In the genomic region with DNA sequence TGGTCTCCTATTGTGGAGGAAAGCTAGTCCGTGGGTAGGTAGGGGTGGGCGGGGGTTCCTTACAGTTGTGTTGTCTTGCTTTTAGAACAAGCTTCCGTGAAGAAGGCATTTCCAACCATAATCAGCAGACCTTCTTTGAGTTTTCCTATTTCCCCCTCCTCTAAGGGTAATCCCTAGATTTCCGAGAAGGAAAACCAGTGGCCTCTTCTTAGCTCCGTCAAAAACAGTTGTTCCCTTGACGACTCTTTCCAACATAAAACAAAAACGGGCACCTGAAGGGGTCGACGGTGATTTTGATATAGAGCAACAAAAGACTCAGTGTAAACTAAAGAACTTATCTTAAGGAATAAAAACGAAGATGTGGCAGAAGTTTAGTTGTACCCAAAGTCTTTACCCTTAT, we compare ENCODE assay signal across 8 mouse cellular contexts. TPM values are rescaled to one million over a fixed set of nuclear protein-coding genes. Genes with fewer than 3 reads are reported as not detected.
DNase-seq lines count a peak whose midpoint lies in the region; ATAC-seq and TF ChIP-seq lines count a peak whose summit lies in the region.

No protein-coding gene starts in this region.

- H3K27ac ChIP-seq in heart, embryonic 10.5 days, result peak overlapping the region; percentile 90
- peak overlapping the region; percentile 16 for H3K27ac ChIP-seq in forebrain, embryonic 14.5 days (ENCODE audit: low read depth, low read length)
- peak overlapping the region; percentile 98 for H3K27ac ChIP-seq in liver, embryonic 15.5 days (replicated peaks)

- WGBS in heart, embryonic 10.5 days, result 6% methylated on average over 10 of the region's 10 CpGs
- 4% methylated on average over 10 of the region's 10 CpGs for WGBS in forebrain, embryonic 14.5 days
- 5% methylated on average over 10 of the region's 10 CpGs for WGBS in liver, embryonic 15.5 days (ENCODE audit: insufficient replicate concordance)

- intact Hi-C loops in heart, postnatal 25 days (cut with DNase I), result loop anchor here (5.0 to 10.0 kb wide), 2 partner anchors 320 to 1093 kb away; a partner anchor contains a TSS

- H3K4me3 ChIP-seq in heart, embryonic 10.5 days, result peak overlapping the region; percentile 67
- H3K4me3 ChIP-seq in C2C12 (ENCODE audit: insufficient read depth, poor library complexity, severe bottlenecking), result peak overlapping the region; percentile 37
- peak overlapping the region; percentile 29 for H3K4me3 ChIP-seq in forebrain, embryonic 14.5 days (ENCODE audit: low read depth, low read length)
- H3K4me3 ChIP-seq in liver, embryonic 15.5 days (replicated peaks), result peak overlapping the region; percentile 70

- H3ac ChIP-seq in C2C12 (ENCODE audit: control insufficient read depth, insufficient read length, low read depth), result peak overlapping the region; percentile 59

- no peaks in the 10 kb centered on the region for H3K9me3 ChIP-seq in heart, embryonic 10.5 days
- H3K9me3 ChIP-seq in forebrain, embryonic 14.5 days (replicated peaks; ENCODE audit: control insufficient read depth, low read length), result no peaks in the 10 kb centered on the region
- no peaks in the 10 kb centered on the region for H3K9me3 ChIP-seq in liver, embryonic 15.5 days (replicated peaks)

- no peak for TF ChIP-seq CTCF in C2C12 (IDR thresholded peaks at IDR 0.05; ENCODE audit: control insufficient read depth, insufficient read depth, insufficient read length)

- H3K4me2 ChIP-seq in forebrain, embryonic 14.5 days (ENCODE audit: low read length), result peak overlapping the region; percentile 45
- H3K4me2 ChIP-seq in liver, embryonic 15.5 days, result peak overlapping the region; percentile 86

- no peaks in the 10 kb centered on the region for H3K36me3 ChIP-seq in heart, embryonic 10.5 days
- H3K36me3 ChIP-seq in C2C12 (ENCODE audit: control insufficient read depth, insufficient read depth), result no peaks in the 10 kb centered on the region
- H3K36me3 ChIP-seq in forebrain, embryonic 14.5 days (ENCODE audit: control insufficient read depth, insufficient read depth, low read length), result no peaks in the 10 kb centered on the region
- no peaks in the 10 kb centered on the region for H3K36me3 ChIP-seq in liver, embryonic 15.5 days (replicated peaks)

- peak overlapping the region; percentile 46 for H3K9ac ChIP-seq in forebrain, embryonic 14.5 days (ENCODE audit: low read length)
- peak overlapping the region; percentile 81 for H3K9ac ChIP-seq in liver, embryonic 15.5 days

- no peak for DNase-seq in heart, embryonic 10.5 days (ENCODE audit: low spot score)
- DNase-seq in heart, postnatal 25 days (ENCODE audit: low spot score), result no peak
- DNase-seq in forebrain, embryonic 14.5 days (ENCODE audit: low spot score), result no peak
- no peak for DNase-seq in urinary bladder, adult 2 months (ENCODE audit: low spot score)
- no peak for DNase-seq in frontal cortex, postnatal 14 days (ENCODE audit: low spot score in 2 of 2)
- DNase-seq in cerebellum, postnatal 10 days, result no peak

- H3K79me2 ChIP-seq in C2C12 (ENCODE audit: control insufficient read depth, insufficient read depth), result peaks cover 2% of the 10 kb centered on the region

- no peak for ATAC-seq in forebrain, embryonic 14.5 days
- ATAC-seq in liver, embryonic 15.5 days (ENCODE audit: insufficient read depth), result no peak

- H3K27me3 ChIP-seq in heart, embryonic 10.5 days (ENCODE audit: insufficient read depth, poor library complexity, severe bottlenecking), result no peaks in the 10 kb centered on the region
- H3K27me3 ChIP-seq in C2C12 (ENCODE audit: control insufficient read depth, insufficient read depth, insufficient read length), result no peaks in the 10 kb centered on the region
- H3K27me3 ChIP-seq in forebrain, embryonic 14.5 days (replicated peaks; ENCODE audit: control insufficient read depth, insufficient read depth, low read length), result no peaks in the 10 kb centered on the region
- no peaks in the 10 kb centered on the region for H3K27me3 ChIP-seq in liver, embryonic 15.5 days

- peaks cover 1% of the 10 kb centered on the region for H3K79me3 ChIP-seq in C2C12 (ENCODE audit: low read depth)

- peaks cover 16% of the 10 kb centered on the region; the same call in 1 of the 2 replicates for H3K4me1 ChIP-seq in heart, embryonic 10.5 days
- H3K4me1 ChIP-seq in forebrain, embryonic 14.5 days (ENCODE audit: control insufficient read depth, insufficient read depth, low read length), result peaks cover 7% of the 10 kb centered on the region; the same call in 1 of the 2 replicates
- H3K4me1 ChIP-seq in liver, embryonic 15.5 days (replicated peaks), result peaks cover 49% of the 10 kb centered on the region

TF ChIP-seq in C2C12, 6 proteins besides CTCF, POLR2A, EP300 and RAD21:
- TF ChIP-seq FOSL1 (IDR thresholded peaks at IDR 0.05; ENCODE audit: insufficient read depth, low read length, poor library complexity, severe bottlenecking), result no peak
- no peak for TF ChIP-seq MYOG (IDR thresholded peaks at IDR 0.05; ENCODE audit: control insufficient read depth, extremely low read depth, insufficient read length)
- no peak for TF ChIP-seq CEBPB (IDR thresholded peaks at IDR 0.05; ENCODE audit: low read depth)
- TF ChIP-seq MYOD1 (IDR thresholded peaks at IDR 0.05; ENCODE audit: control insufficient read depth, insufficient read length, low read depth), result no peak
- TF ChIP-seq USF1 (IDR thresholded peaks at IDR 0.05; ENCODE audit: low read depth), result no peak
- TF ChIP-seq MAX (IDR thresholded peaks at IDR 0.05), result no peak
TF ChIP-seq in C2C12: peak in this region for 0.

RNA-seq across cellular contexts. Expression of a gene that starts 5.0 kb away (rescaled TPM):
- polyA plus RNA-seq in heart, embryonic 10.5 days (2016; fragmentation: Nextera tagmentation; extraction: Ambion mirVana), result 68.1 and 78.1 TPM in 2 replicates
- total RNA-seq in heart, postnatal 25 days (2021), result 10 to 100 TPM; 24.0 to 24.4 TPM
- polyA plus RNA-seq in C2C12 (2012; fragmentation: generic; extraction: Trizol), result 6.4 TPM
- 67.4 and 80.0 TPM in 2 replicates for polyA plus RNA-seq in forebrain, embryonic 14.5 days (2014; fragmentation: Nextera tagmentation; extraction: Ambion mirVana)
- 33.1 and 35.3 TPM in 2 replicates for polyA plus RNA-seq in liver, embryonic 15.5 days (2015; fragmentation: Nextera tagmentation; extraction: Ambion mirVana)
- 28.8 and 32.1 TPM in 2 replicates for polyA plus RNA-seq in urinary bladder, adult 2 months (2012; rRNA removed)

RNA-seq across cellular contexts. Expression of a gene that starts 10.0 kb away (rescaled TPM):
- 37.1 and 50.4 TPM in 2 replicates for polyA plus RNA-seq in heart, embryonic 10.5 days (2016; fragmentation: Nextera tagmentation; extraction: Ambion mirVana)
- total RNA-seq in heart, postnatal 25 days (2021), result 10 to 100 TPM; 40.5 to 43.7 TPM
- 87.3 TPM for polyA plus RNA-seq in C2C12 (2012; fragmentation: generic; extraction: Trizol)
- polyA plus RNA-seq in forebrain, embryonic 14.5 days (2014; fragmentation: Nextera tagmentation; extraction: Ambion mirVana), result 33.8 and 34.5 TPM in 2 replicates
- polyA plus RNA-seq in liver, embryonic 15.5 days (2015; fragmentation: Nextera tagmentation; extraction: Ambion mirVana), result 33.0 and 33.3 TPM in 2 replicates
- polyA plus RNA-seq in urinary bladder, adult 2 months (2012; rRNA removed), result 73.3 and 73.5 TPM in 2 replicates

RNA-seq across cellular contexts. Expression of a gene that starts 10.3 kb away (rescaled TPM):
- 0.95 and 1.8 TPM in 2 replicates for polyA plus RNA-seq in heart, embryonic 10.5 days (2016; fragmentation: Nextera tagmentation; extraction: Ambion mirVana)
- under 1 TPM; 0.60 to 0.61 TPM for total RNA-seq in heart, postnatal 25 days (2021)
- 6.5 TPM for polyA plus RNA-seq in C2C12 (2012; fragmentation: generic; extraction: Trizol)
- polyA plus RNA-seq in forebrain, embryonic 14.5 days (2014; fragmentation: Nextera tagmentation; extraction: Ambion mirVana), result 0.83 and 1.3 TPM in 2 replicates
- 0.56 and 1.2 TPM in 2 replicates for polyA plus RNA-seq in liver, embryonic 15.5 days (2015; fragmentation: Nextera tagmentation; extraction: Ambion mirVana)
- 0.69 TPM in 2 replicates for polyA plus RNA-seq in urinary bladder, adult 2 months (2012; rRNA removed)

Comparison
In these comparisons a context has a peak if more than half of its experiments do, and no peak if none do; other contexts are left out.
1. H3K27ac ChIP-seq: peak in every context shown above with its lines; median percentile 98 in liver, embryonic 15.5 days; 90 in heart, embryonic 10.5 days; 16 in forebrain, embryonic 14.5 days.